Mouse (Mus musculus) limb, embryonic 11.5 days (tissue): Measurements from ENCODE around the gene Prame. TPM values are rescaled to one million over a fixed set of nuclear protein-coding genes. Genes with fewer than 3 reads are reported as not detected.
"Not testable (repeated sequence)": the region's sequence is repeated elsewhere in the genome, so short reads cannot be mapped to it uniquely, and the experiment has no call there.

ENCODE experiments used
- ATAC-seq: fragments of 200-750 bp; cut with Nextera tagmentation; 2 replicates; pipeline ENCODE4 v1.8.0; 2017; ENCODE audit warnings: low read depth; ENCODE audit not compliant: insufficient number of reproducible peaks, low FRiP score, low TSS enrichment
- DNase-seq: peaks from one replicate; pipeline ENCODE4 v3.0.0-alpha.2; 2015; ENCODE audit warnings: low spot score
- H3K27ac ChIP-seq: fragments of 300-500 bp; sonication (generic); replicated peaks from 2 replicates; pipeline ENCODE4 v1.5.1; 2014; ENCODE audit warnings: low read depth, mild to moderate bottlenecking, low read length
- H3K27me3 ChIP-seq: fragments of 300-500 bp; sonication (generic); 2 replicates; pipeline ENCODE4 v1.6.1; 2014; ENCODE audit warnings: mild to moderate bottlenecking, low read length, mixed read lengths; ENCODE audit not compliant: control insufficient read depth, insufficient read depth
- H3K36me3 ChIP-seq: fragments of 300-500 bp; sonication (generic); 2 replicates; pipeline ENCODE4 v1.6.1; 2014; ENCODE audit warnings: mild to moderate bottlenecking, low read length, moderate library complexity, mixed read lengths; ENCODE audit not compliant: control insufficient read depth, insufficient read depth
- H3K4me1 ChIP-seq: fragments of 300-500 bp; sonication (generic); 2 replicates; pipeline ENCODE4 v1.6.1; 2014; ENCODE audit warnings: low read length, mixed read lengths; ENCODE audit not compliant: control insufficient read depth, insufficient read depth
- H3K4me2 ChIP-seq: fragments of 300-500 bp; sonication (generic); 2 replicates; pipeline ENCODE4 v1.6.1; 2014; ENCODE audit warnings: low read depth, mild to moderate bottlenecking, moderate library complexity; ENCODE audit not compliant: severe bottlenecking
- H3K4me3 ChIP-seq: fragments of 300-500 bp; sonication (generic); 2 replicates; pipeline ENCODE4 v1.5.1; 2014; ENCODE audit warnings: low read depth, low read length
- H3K9ac ChIP-seq: fragments of 300-500 bp; sonication (generic); 2 replicates; pipeline ENCODE4 v1.6.1; 2014; ENCODE audit warnings: mild to moderate bottlenecking, low read length
- H3K9me3 ChIP-seq: fragments of 300-500 bp; sonication (generic); 2 replicates; pipeline ENCODE4 v1.6.1; 2016; ENCODE audit warnings: low read length; ENCODE audit not compliant: control insufficient read depth
- WGBS: fragments of 180-500 bp; shearing (Covaris S2); extraction: QIAGEN DNeasy Blood & Tissue Kit; methylation state at CpG from one replicate; pipeline ENCODE4 v1.1.7; 2014; 5-methylcytosine and 5-hydroxymethylcytosine counted together
- polyA plus RNA-seq: library from polyadenylated mRNA; unstranded; fragments of >200 nt; fragmentation: Nextera tagmentation; extraction: Ambion mirVana; gene quantifications from 2 replicates; pipeline ENCODE4 v1.2.1, GENCODE M21; 2014

Prame gene
- polyA plus RNA-seq, 1 experiment from 2014 or later: not detected

DNA sequence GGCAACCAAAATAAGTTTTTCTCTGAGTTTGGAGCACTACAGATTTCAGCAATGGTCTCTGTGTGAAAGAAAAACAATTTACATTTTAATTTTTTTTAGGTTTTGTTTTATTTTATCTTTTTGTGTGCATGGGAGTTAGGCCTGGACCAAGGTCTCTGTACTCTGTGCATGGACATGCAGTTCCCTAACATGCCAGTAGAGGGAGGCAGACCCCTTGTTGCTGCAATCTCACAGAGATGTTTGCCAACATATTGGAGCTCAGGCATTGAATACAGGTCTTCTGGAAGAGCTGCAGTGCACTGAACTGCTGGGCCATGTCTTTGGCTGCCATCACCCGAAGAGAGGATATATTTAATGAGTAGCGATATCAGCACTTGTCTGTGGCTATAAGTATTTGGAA is 58.0 kb downstream of the Prame start:
- not testable (repeated sequence) for ATAC-seq, H3K9me3 ChIP-seq, H3K36me3 ChIP-seq, H3K9ac ChIP-seq, H3K27me3 ChIP-seq, H3K4me2 ChIP-seq, H3K4me3 ChIP-seq, H3K4me1 ChIP-seq, H3K27ac ChIP-seq
- 36% methylated on average over 1 of the region's 2 CpGs for WGBS
- DNase-seq: peak; percentile 68

DNA sequence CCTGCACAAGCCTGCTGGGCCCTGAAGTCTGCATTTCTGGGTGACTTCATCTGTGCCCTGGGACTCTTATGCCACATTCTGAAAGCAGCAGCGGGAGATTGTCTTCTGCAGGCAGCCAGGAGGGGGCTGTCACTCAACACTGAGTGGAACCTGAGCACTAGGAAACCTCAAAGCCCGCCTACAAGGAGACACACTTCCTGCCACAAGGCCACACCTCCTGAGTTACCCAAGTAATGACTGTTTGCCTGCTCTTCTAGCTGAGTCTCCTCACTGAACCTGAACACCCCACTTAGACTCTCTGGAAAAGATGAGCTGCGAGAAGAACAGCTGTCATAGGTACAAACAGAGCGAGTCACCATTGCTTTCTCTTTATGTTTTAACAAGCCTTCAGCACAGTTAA is 62.6 kb downstream of the Prame start:
- not testable (repeated sequence) for DNase-seq, H3K9me3 ChIP-seq

More for the DNA sequence above, 62.6 kb downstream of the Prame start:
- H3K9ac ChIP-seq, H3K4me3 ChIP-seq, H3K27me3 ChIP-seq, H3K27ac ChIP-seq, H3K4me2 ChIP-seq, H3K36me3 ChIP-seq, ATAC-seq, H3K4me1 ChIP-seq: not testable (repeated sequence)
- 49% methylated on average over 4 of the region's 4 CpGs for WGBS

Other genes with a start within 250 kb of the Prame start
- not detected in 2 replicates for gene Gm7903, start 193.9 kb downstream of the Prame start, polyA plus RNA-seq
- gene AV320801, start 133.1 kb downstream of the Prame start, polyA plus RNA-seq: not detected in 2 replicates
- gene Nxf7, start 28.9 kb downstream of the Prame start, polyA plus RNA-seq: 0.15 TPM in 1 of 2 replicates, not detected in the other
- gene Tcp11x2, start 66.1 kb upstream of the Prame start, polyA plus RNA-seq: 0.08 TPM in 1 of 2 replicates, not detected in the other
- gene Tmsb15a, start 97.6 kb upstream of the Prame start, polyA plus RNA-seq: not detected in 2 replicates
- 11.1 and 11.4 TPM in 2 replicates for gene Armcx5, start 115.0 kb upstream of the Prame start, polyA plus RNA-seq
- 60.6 and 70.6 TPM in 2 replicates for gene Gprasp1, start 115.0 kb upstream of the Prame start, polyA plus RNA-seq
- 65.4 and 68.1 TPM in 2 replicates for gene Bhlhb9, start 169.9 kb upstream of the Prame start, polyA plus RNA-seq
- gene Gprasp2, start 211.3 kb upstream of the Prame start, polyA plus RNA-seq: 31.6 and 36.1 TPM in 2 replicates